In genomic region chr5:123045561-123046295, GRCm38 (mm10) we compare ENCODE assay signal across 8 mouse cellular contexts. TPM values are rescaled to one million over a fixed set of nuclear protein-coding genes. Genes with fewer than 3 reads are reported as not detected.
A peak's percentile ranks its signal among the peaks of the same experiment; 100 is the strongest.
DNase-seq lines count a peak whose midpoint lies in the region; ATAC-seq and TF ChIP-seq lines count a peak whose summit lies in the region.

No protein-coding gene starts in this region.

- H3K9ac ChIP-seq in forebrain, embryonic 14.5 days (ENCODE audit: low read length) = no peak overlapping the region
- no peak overlapping the region for H3K9ac ChIP-seq in forebrain, embryonic 16.5 days (replicated peaks; ENCODE audit: low read depth, low read length)
- H3K9ac ChIP-seq in intestine, postnatal 0 days (ENCODE audit: low read depth, low read length) = no peak overlapping the region
- H3K9ac ChIP-seq in lung, embryonic 14.5 days = no peak overlapping the region

- H3K27me3 ChIP-seq in forebrain, embryonic 14.5 days (replicated peaks; ENCODE audit: control insufficient read depth, insufficient read depth, low read length) = no peaks in the 10 kb centered on the region
- no peaks in the 10 kb centered on the region for H3K27me3 ChIP-seq in forebrain, embryonic 16.5 days (replicated peaks; ENCODE audit: control insufficient read depth, insufficient read depth, low read length)
- no peaks in the 10 kb centered on the region for H3K27me3 ChIP-seq in intestine, postnatal 0 days (replicated peaks; ENCODE audit: control insufficient read depth, insufficient read depth, low read length)
- H3K27me3 ChIP-seq in lung, embryonic 14.5 days (ENCODE audit: insufficient read depth, low read length) = no peaks in the 10 kb centered on the region
- no peaks in the 10 kb centered on the region for H3K27me3 ChIP-seq in small intestine, adult 2 months (ENCODE audit: control insufficient read depth, insufficient read depth, low read length)

- no peaks in the 10 kb centered on the region for H3K4me1 ChIP-seq in forebrain, embryonic 14.5 days (ENCODE audit: control insufficient read depth, insufficient read depth, low read length)
- H3K4me1 ChIP-seq in forebrain, embryonic 16.5 days (replicated peaks; ENCODE audit: control insufficient read depth, insufficient read depth, low read length) = peaks cover 4% of the 10 kb centered on the region
- H3K4me1 ChIP-seq in intestine, postnatal 0 days (replicated peaks; ENCODE audit: control insufficient read depth, insufficient read depth, low read length) = no peaks in the 10 kb centered on the region
- H3K4me1 ChIP-seq in lung, embryonic 14.5 days (ENCODE audit: insufficient read depth) = 0 out of 2 replicates have a peak, but pooled peaks cover 3% of the 10 kb centered on the region
- H3K4me1 ChIP-seq in small intestine, adult 2 months (ENCODE audit: control insufficient read depth, insufficient read depth, insufficient read length, low read length) = no peaks in the 10 kb centered on the region; the same call in 1 of the 2 replicates

- H3K9me3 ChIP-seq in forebrain, embryonic 14.5 days (replicated peaks; ENCODE audit: control insufficient read depth, low read length) = no peaks in the 10 kb centered on the region
- H3K9me3 ChIP-seq in forebrain, embryonic 16.5 days (ENCODE audit: control insufficient read depth, low read length) = no peaks in the 10 kb centered on the region
- H3K9me3 ChIP-seq in intestine, postnatal 0 days (ENCODE audit: control insufficient read depth) = no peaks in the 10 kb centered on the region
- H3K9me3 ChIP-seq in lung, embryonic 14.5 days (ENCODE audit: low read depth, low read length) = no peaks in the 10 kb centered on the region

- 35% methylated on average over 9 of the region's 9 CpGs for WGBS in forebrain, embryonic 14.5 days
- WGBS in forebrain, embryonic 16.5 days = 35% methylated on average over 9 of the region's 9 CpGs
- 21% methylated on average over 9 of the region's 9 CpGs for WGBS in intestine, postnatal 0 days
- 22% methylated on average over 9 of the region's 9 CpGs for WGBS in lung, embryonic 14.5 days
- 28% methylated on average over 9 of the region's 9 CpGs for WGBS in small intestine, adult 2 months

- H3K27ac ChIP-seq in forebrain, embryonic 14.5 days (ENCODE audit: low read depth, low read length) = no peak overlapping the region
- H3K27ac ChIP-seq in forebrain, embryonic 16.5 days (ENCODE audit: low read length) = no peak overlapping the region
- no peak overlapping the region for H3K27ac ChIP-seq in intestine, postnatal 0 days (ENCODE audit: low read depth, low read length)
- no peak overlapping the region for H3K27ac ChIP-seq in lung, embryonic 14.5 days (ENCODE audit: low read depth)
- no peak overlapping the region for H3K27ac ChIP-seq in small intestine, adult 2 months (ENCODE audit: insufficient read depth, low read depth, low read length)

- H3K36me3 ChIP-seq in forebrain, embryonic 14.5 days (ENCODE audit: control insufficient read depth, insufficient read depth, low read length) = no peaks in the 10 kb centered on the region
- H3K36me3 ChIP-seq in forebrain, embryonic 16.5 days (ENCODE audit: control insufficient read depth, insufficient read depth) = no peaks in the 10 kb centered on the region
- no peaks in the 10 kb centered on the region for H3K36me3 ChIP-seq in intestine, postnatal 0 days (ENCODE audit: control insufficient read depth, insufficient read depth)
- H3K36me3 ChIP-seq in lung, embryonic 14.5 days (ENCODE audit: insufficient read depth) = no peaks in the 10 kb centered on the region
- H3K36me3 ChIP-seq in small intestine, adult 2 months (ENCODE audit: control insufficient read depth, insufficient read depth, low read length) = no peaks in the 10 kb centered on the region

- peak; percentile 81 for DNase-seq in forebrain, embryonic 14.5 days (ENCODE audit: low spot score)
- DNase-seq in A20 (ENCODE audit: low read depth, low spot score) = peak; percentile 69
- peak; percentile 82 for DNase-seq in adrenal gland, postnatal 14 days
- peak; percentile 75 for DNase-seq in gastrocnemius, postnatal 14 days
- DNase-seq in lung, embryonic 14.5 days = peak; percentile 90

- TF ChIP-seq CTCF in intestine, postnatal 0 days (IDR thresholded peaks at IDR 0.05; ENCODE audit: low read depth) = peak; percentile 87
- TF ChIP-seq CTCF in lung, embryonic 14.5 days (IDR thresholded peaks at IDR 0.05; ENCODE audit: low read depth) = peak; percentile 88
- peak; percentile 81; the same call in 1 of the 2 replicates for TF ChIP-seq CTCF in small intestine, adult 2 months (IDR thresholded peaks at IDR 0.05; ENCODE audit: extremely low read depth, insufficient read length, insufficient replicate concordance, low read depth, low read length)

- intact Hi-C loops in gastrocnemius, postnatal 14 days (cut with DNase I; ENCODE audit: low total_unique reads) = no loop called here

- no peak for TF ChIP-seq POLR2A in small intestine, adult 2 months (IDR thresholded peaks at IDR 0.05; ENCODE audit: low read depth, low read length)

- H3K4me2 ChIP-seq in forebrain, embryonic 14.5 days (ENCODE audit: low read length) = no peak overlapping the region
- H3K4me2 ChIP-seq in forebrain, embryonic 16.5 days (ENCODE audit: low read length) = no peak overlapping the region
- no peak overlapping the region for H3K4me2 ChIP-seq in intestine, postnatal 0 days (replicated peaks; ENCODE audit: low read depth)
- H3K4me2 ChIP-seq in lung, embryonic 14.5 days = peak overlapping the region; percentile 3; the same call in 1 of the 2 replicates

- H3K4me3 ChIP-seq in forebrain, embryonic 14.5 days (ENCODE audit: low read depth, low read length) = no peak overlapping the region
- H3K4me3 ChIP-seq in forebrain, embryonic 16.5 days (replicated peaks; ENCODE audit: low read length) = no peak overlapping the region
- no peak overlapping the region for H3K4me3 ChIP-seq in intestine, postnatal 0 days (ENCODE audit: low read depth, low read length)
- H3K4me3 ChIP-seq in lung, embryonic 14.5 days (ENCODE audit: low read depth, low read length) = no peak overlapping the region
- no peak overlapping the region for H3K4me3 ChIP-seq in small intestine, adult 2 months (ENCODE audit: low read depth, low read length)

- 0 out of 2 replicates have a peak, but pooled peaks have one; percentile 18 for ATAC-seq in forebrain, embryonic 14.5 days
- ATAC-seq in forebrain, embryonic 16.5 days = no peak
- 0 out of 2 replicates have a peak, but pooled peaks have one; percentile 50 for ATAC-seq in intestine, postnatal 0 days
- ATAC-seq in lung, embryonic 14.5 days (ENCODE audit: insufficient read depth) = peak; percentile 59; the same call in 1 of the 2 replicates

RNA-seq across cellular contexts. Expression of gene Morn3, which starts 1.1 kb away (rescaled TPM):
- 0.63 and 0.83 TPM in 2 replicates for polyA plus RNA-seq in forebrain, embryonic 14.5 days (2014; fragmentation: Nextera tagmentation; extraction: Ambion mirVana)
- polyA plus RNA-seq in forebrain, embryonic 16.5 days (2015; fragmentation: Nextera tagmentation; extraction: Ambion mirVana) = 1.7 TPM in 1 of 2 replicates, not detected in the other
- not detected in 2 replicates for total RNA-seq in adrenal gland, postnatal 14 days (2021)
- total RNA-seq in gastrocnemius, postnatal 14 days (2021) = not detected
- 0.43 TPM in 1 of 2 replicates, not detected in the other for polyA plus RNA-seq in intestine, postnatal 0 days (2015; fragmentation: Nextera tagmentation; extraction: Ambion mirVana)
- polyA plus RNA-seq in lung, embryonic 14.5 days (2014; fragmentation: Nextera tagmentation; extraction: Ambion mirVana) = 0.72 TPM in 1 of 2 replicates, not detected in the other
- polyA plus RNA-seq in small intestine, adult 2 months (2012; rRNA removed) = not detected in 2 replicates

RNA-seq across cellular contexts. Expression of gene Tmem120b, which starts 22.5 kb away (rescaled TPM):
- 8.1 and 10.6 TPM in 2 replicates for polyA plus RNA-seq in forebrain, embryonic 14.5 days (2014; fragmentation: Nextera tagmentation; extraction: Ambion mirVana)
- polyA plus RNA-seq in forebrain, embryonic 16.5 days (2015; fragmentation: Nextera tagmentation; extraction: Ambion mirVana) = 18.6 and 19.3 TPM in 2 replicates
- 17.7 and 19.2 TPM in 2 replicates for total RNA-seq in adrenal gland, postnatal 14 days (2021)
- 10 to 100 TPM; 11.9 TPM for total RNA-seq in gastrocnemius, postnatal 14 days (2021)
- 3.2 and 4.2 TPM in 2 replicates for polyA plus RNA-seq in intestine, postnatal 0 days (2015; fragmentation: Nextera tagmentation; extraction: Ambion mirVana)
- polyA plus RNA-seq in lung, embryonic 14.5 days (2014; fragmentation: Nextera tagmentation; extraction: Ambion mirVana) = 8.2 and 10.0 TPM in 2 replicates
- polyA plus RNA-seq in small intestine, adult 2 months (2012; rRNA removed) = 1.6 and 3.3 TPM in 2 replicates

RNA-seq across cellular contexts. Expression of gene Orai1, which starts 30.9 kb away (rescaled TPM):
- polyA plus RNA-seq in forebrain, embryonic 14.5 days (2014; fragmentation: Nextera tagmentation; extraction: Ambion mirVana) = 13.3 and 13.8 TPM in 2 replicates
- 13.0 and 13.8 TPM in 2 replicates for polyA plus RNA-seq in forebrain, embryonic 16.5 days (2015; fragmentation: Nextera tagmentation; extraction: Ambion mirVana)
- total RNA-seq in adrenal gland, postnatal 14 days (2021) = 11.7 and 13.4 TPM in 2 replicates
- 10 to 100 TPM; 39.5 to 47.6 TPM for total RNA-seq in gastrocnemius, postnatal 14 days (2021)
- polyA plus RNA-seq in intestine, postnatal 0 days (2015; fragmentation: Nextera tagmentation; extraction: Ambion mirVana) = 36.8 and 42.5 TPM in 2 replicates
- 16.8 and 18.2 TPM in 2 replicates for polyA plus RNA-seq in lung, embryonic 14.5 days (2014; fragmentation: Nextera tagmentation; extraction: Ambion mirVana)
- 70.0 and 133 TPM in 2 replicates for polyA plus RNA-seq in small intestine, adult 2 months (2012; rRNA removed)

RNA-seq across cellular contexts. Expression of gene Kdm2b, which starts 56.1 kb away (rescaled TPM):
- polyA plus RNA-seq in forebrain, embryonic 14.5 days (2014; fragmentation: Nextera tagmentation; extraction: Ambion mirVana) = 73.8 and 94.1 TPM in 2 replicates
- polyA plus RNA-seq in forebrain, embryonic 16.5 days (2015; fragmentation: Nextera tagmentation; extraction: Ambion mirVana) = 157 and 166 TPM in 2 replicates
- 20.5 and 24.7 TPM in 2 replicates for total RNA-seq in adrenal gland, postnatal 14 days (2021)
- 10 to 100 TPM; 13.4 to 14.4 TPM for total RNA-seq in gastrocnemius, postnatal 14 days (2021)
- polyA plus RNA-seq in intestine, postnatal 0 days (2015; fragmentation: Nextera tagmentation; extraction: Ambion mirVana) = 7.6 and 8.6 TPM in 2 replicates
- 38.5 and 46.7 TPM in 2 replicates for polyA plus RNA-seq in lung, embryonic 14.5 days (2014; fragmentation: Nextera tagmentation; extraction: Ambion mirVana)
- polyA plus RNA-seq in small intestine, adult 2 months (2012; rRNA removed) = 8.6 and 12.0 TPM in 2 replicates
